Mouse (Mus musculus): ENCODE results near the gene Lingo2. TPM values are rescaled to one million over a fixed set of nuclear protein-coding genes. Genes with fewer than 3 reads are reported as not detected.

Lingo2 gene
- total and polyA plus RNA-seq, 3 experiments = not detected

DNA sequence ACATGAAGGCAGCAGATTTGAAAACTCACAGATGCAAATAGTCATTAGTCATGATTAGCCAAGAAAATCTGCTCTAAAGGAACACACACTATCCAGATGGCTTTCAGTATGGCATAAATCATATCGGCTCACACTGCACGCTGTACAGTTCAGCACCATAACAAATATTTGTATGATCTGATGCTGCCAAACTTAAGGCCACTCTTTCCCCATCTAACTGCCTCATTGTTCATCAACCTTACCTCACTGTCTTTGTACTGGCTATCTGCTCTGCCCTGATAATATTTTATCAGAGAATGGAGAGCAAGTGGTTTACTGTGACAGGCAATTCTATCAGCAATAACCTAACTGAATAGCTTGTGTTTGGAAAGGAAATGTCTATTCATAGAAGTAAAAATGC lies 254.7 kb downstream of the Lingo2 start (continued):
- TF ChIP-seq RAD21 (IDR thresholded peaks at IDR 0.05; ENCODE audit: low read depth, low read length) (no peak), NELFE (IDR thresholded peaks at IDR 0.05; ENCODE audit: low read depth, low read length) (no peak), BHLHE40 (IDR thresholded peaks at IDR 0.05; ENCODE audit: borderline replicate concordance, low read depth, low read length) (peak; percentile 19; the same call in 1 of the 2 replicates), MAZ (IDR thresholded peaks at IDR 0.05; ENCODE audit: low read depth, low read length) (no peak), POLR2AphosphoS5 (IDR thresholded peaks at IDR 0.05; ENCODE audit: borderline replicate concordance, low read depth, low read length) (no peak), CHD2 (IDR thresholded peaks at IDR 0.05; ENCODE audit: low read length) (no peak), ZC3H11A (IDR thresholded peaks at IDR 0.05; ENCODE audit: low read depth, low read length) (no peak), HCFC1 (IDR thresholded peaks at IDR 0.05; ENCODE audit: low read depth, low read length) (no peak), ZNF384 (IDR thresholded peaks at IDR 0.05; ENCODE audit: low read depth, low read length) (no peak), KAT2A (conservative IDR thresholded peaks at IDR 0.05; ENCODE audit: low read depth, low read length) (no peak), EP300 (IDR thresholded peaks at IDR 0.05; ENCODE audit: low read depth in 1 of 2, low read length in 2 of 2) (peak; percentile 79 to 92), ZKSCAN1 (IDR thresholded peaks at IDR 0.05; ENCODE audit: low read depth, low read length) (no peak), GABPA (IDR thresholded peaks at IDR 0.05; ENCODE audit: low read depth, low read length) (no peak)

DNA sequence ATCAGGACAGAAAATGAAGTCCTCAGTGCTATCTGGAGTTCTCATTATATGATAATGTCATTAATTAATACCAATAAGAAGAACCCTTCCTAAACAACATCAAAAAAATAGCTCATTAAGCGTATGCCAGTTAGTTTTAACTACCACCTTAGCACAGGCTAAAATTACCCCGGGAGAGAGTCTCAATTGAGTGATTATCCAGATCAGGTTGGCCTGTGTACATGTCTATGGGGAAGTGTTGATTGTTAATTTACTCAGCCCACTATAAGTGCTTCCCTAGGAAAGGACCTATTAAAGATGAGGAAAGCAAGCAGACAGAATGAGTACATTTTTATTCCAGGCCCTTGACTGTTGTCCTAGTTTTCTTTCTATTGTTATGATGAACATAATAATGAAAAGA lies 291.6 kb downstream of the Lingo2 start:
- no peaks in the 10 kb centered on the region for H3K79me2 ChIP-seq (ENCODE audit: control insufficient read depth, insufficient read depth, low read length, poor library complexity)
- TF ChIP-seq SIN3A (IDR thresholded peaks at IDR 0.05; ENCODE audit: low read length) (no peak), TCF12 (IDR thresholded peaks at IDR 0.05; ENCODE audit: low read depth, low read length) (no peak), ELF1 (IDR thresholded peaks at IDR 0.05; ENCODE audit: low read depth, low read length) (no peak), CHD2 (IDR thresholded peaks at IDR 0.05; ENCODE audit: low read length) (no peak), ZMIZ1 (IDR thresholded peaks at IDR 0.05; ENCODE audit: low read depth, low read length) (no peak), MEF2A (IDR thresholded peaks at IDR 0.05; ENCODE audit: extremely low read depth, insufficient replicate concordance, low read depth, low read length, poor library complexity, severe bottlenecking) (no peak), GABPA (IDR thresholded peaks at IDR 0.05; ENCODE audit: low read depth, low read length) (no peak)

DNA sequence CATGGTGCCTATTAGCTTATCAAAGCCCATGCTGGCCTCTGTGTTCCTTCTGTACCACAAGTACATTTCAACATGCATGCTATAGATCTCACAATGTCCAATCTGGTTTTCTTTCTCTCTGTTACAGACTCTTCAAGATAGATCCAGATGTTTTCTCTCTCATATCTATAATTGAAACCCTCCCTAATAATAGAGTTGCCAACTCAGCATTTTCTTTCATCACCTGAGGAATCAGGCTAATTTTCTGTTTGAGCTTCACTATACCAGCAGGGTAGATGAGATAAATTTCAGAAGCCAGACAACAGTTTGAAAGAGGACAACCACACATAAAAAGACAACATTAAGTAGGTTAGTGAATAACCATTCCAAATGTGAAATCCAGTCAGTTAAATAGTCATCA lies 303.8 kb downstream of the Lingo2 start:
- no peak overlapping the region for H3K9ac ChIP-seq (ENCODE audit: control insufficient read depth, low read depth, low read length, poor library complexity, severe bottlenecking)
- no peaks in the 10 kb centered on the region for H3K79me2 ChIP-seq (ENCODE audit: control insufficient read depth, insufficient read depth, low read length, poor library complexity)
- H3K27me3 ChIP-seq (ENCODE audit: control insufficient read depth in 1 of 2, insufficient read depth in 2 of 2, low read length in 2 of 2) = no peaks in the 10 kb centered on the region
- H3K4me3 ChIP-seq (ENCODE audit: control insufficient read depth in 1 of 2, insufficient read depth in 1 of 2, low read depth in 2 of 2, low read length in 2 of 2) = no peak overlapping the region
- no peaks in the 10 kb centered on the region for H3K9me3 ChIP-seq (replicated peaks; ENCODE audit: insufficient read depth, low read length)
- no peak for DNase-seq (ENCODE audit: low read depth, low spot score)
- no peaks in the 10 kb centered on the region for H3K4me1 ChIP-seq (ENCODE audit: control insufficient read depth in 1 of 2, insufficient read depth in 2 of 2, low read length in 2 of 2)
- H3K36me3 ChIP-seq (ENCODE audit: control insufficient read depth in 1 of 2, insufficient read depth in 2 of 2, low read length in 2 of 2) = no peaks in the 10 kb centered on the region
- H3K27ac ChIP-seq (ENCODE audit: control insufficient read depth, low read depth, low read length) = no peak overlapping the region
- no peak for TF ChIP-seq CTCF (IDR thresholded peaks at IDR 0.05 in 2 of 3, conservative IDR thresholded peaks at IDR 0.05 in 1 of 3; ENCODE audit: control insufficient read depth in 1 of 3, insufficient read depth in 1 of 3, low read depth in 2 of 3, low read length in 3 of 3, poor library complexity in 1 of 3, severe bottlenecking in 1 of 3)
- peak; percentile 52; the same call in 1 of the 2 replicates for TF ChIP-seq MAFK (IDR thresholded peaks at IDR 0.05; ENCODE audit: borderline replicate concordance, low read depth, low read length)

More for the DNA sequence above, 291.6 kb downstream of the Lingo2 start:
- H3K27ac ChIP-seq (ENCODE audit: control insufficient read depth, low read depth, low read length) = no peak overlapping the region
- DNase-seq (ENCODE audit: low read depth, low spot score) = no peak
- no peaks in the 10 kb centered on the region for H3K36me3 ChIP-seq (ENCODE audit: control insufficient read depth in 1 of 2, insufficient read depth in 2 of 2, low read length in 2 of 2)
- no peak overlapping the region for H3K9ac ChIP-seq (ENCODE audit: control insufficient read depth, low read depth, low read length, poor library complexity, severe bottlenecking)
- H3K4me3 ChIP-seq (ENCODE audit: control insufficient read depth in 1 of 2, insufficient read depth in 1 of 2, low read depth in 2 of 2, low read length in 2 of 2) = no peak overlapping the region
- no peaks in the 10 kb centered on the region for H3K4me1 ChIP-seq (ENCODE audit: control insufficient read depth in 1 of 2, insufficient read depth in 2 of 2, low read length in 2 of 2)
- H3K27me3 ChIP-seq (ENCODE audit: control insufficient read depth in 1 of 2, insufficient read depth in 2 of 2, low read length in 2 of 2) = no peaks in the 10 kb centered on the region
- H3K9me3 ChIP-seq (replicated peaks; ENCODE audit: insufficient read depth, low read length) = no peaks in the 10 kb centered on the region

Measured in MEL (cell line).